Mouse (Mus musculus) limb, embryonic 14.5 days (tissue): ENCODE measurements at regions not wholly inside any gene's neighbourhood (a gene's known extent, or its start where the extent isn't known, plus 50 kb on each side); places are given as distances from the start of the nearest gene placed in this dataset.

ENCODE experiments used
- ATAC-seq: fragments of 200-750 bp; cut with Nextera tagmentation; 2 replicates; pipeline ENCODE4 v1.8.0; 2017; ENCODE audit warnings: low read depth, moderate number of reproducible peaks, moderate TSS enrichment; ENCODE audit not compliant: low FRiP score
- DNase-seq: peaks from one replicate; pipeline ENCODE4 v3.0.0-alpha.2; 2015; ENCODE audit warnings: low spot score
- H3K27ac ChIP-seq: fragments of 300-500 bp; sonication (generic); replicated peaks from 2 replicates; pipeline ENCODE4 v1.5.1; 2014; ENCODE audit warnings: low read depth, mild to moderate bottlenecking, low read length, moderate library complexity, mixed read lengths
- H3K27me3 ChIP-seq: fragments of 300-500 bp; sonication (generic); 2 replicates; pipeline ENCODE4 v1.6.1; 2014; ENCODE audit warnings: low read length, mixed read lengths; ENCODE audit not compliant: control insufficient read depth, insufficient read depth
- H3K36me3 ChIP-seq: fragments of 300-500 bp; sonication (generic); 2 replicates; pipeline ENCODE4 v1.6.1; 2014; ENCODE audit warnings: mild to moderate bottlenecking, low read length, moderate library complexity, mixed read lengths; ENCODE audit not compliant: control insufficient read depth, insufficient read depth
- H3K4me1 ChIP-seq: fragments of 300-500 bp; sonication (generic); 2 replicates; pipeline ENCODE4 v1.6.1; 2014; ENCODE audit warnings: antibody characterized with exemption, low read length, mixed read lengths; ENCODE audit not compliant: control insufficient read depth, insufficient read depth
- H3K4me2 ChIP-seq: fragments of 300-500 bp; sonication (generic); replicated peaks from 2 replicates; pipeline ENCODE4 v1.6.1; 2014; ENCODE audit warnings: low read depth, mild to moderate bottlenecking, low read length, moderate library complexity; ENCODE audit not compliant: severe bottlenecking
- H3K4me3 ChIP-seq: fragments of 300-500 bp; sonication (generic); replicated peaks from 2 replicates; pipeline ENCODE4 v1.5.1; 2014; ENCODE audit warnings: low read length
- H3K9ac ChIP-seq: fragments of 300-500 bp; sonication (generic); 2 replicates; pipeline ENCODE4 v1.6.1; 2014; ENCODE audit warnings: mild to moderate bottlenecking, low read depth, low read length, moderate library complexity; ENCODE audit not compliant: severe bottlenecking
- H3K9me3 ChIP-seq: fragments of 300-500 bp; sonication (generic); 2 replicates; pipeline ENCODE4 v1.6.1; 2016; ENCODE audit warnings: low read length; ENCODE audit not compliant: control insufficient read depth
- POLR2A ChIP-seq: fragments of 200-500 bp; IDR thresholded peaks from 2 replicates; pipeline ENCODE4 v1.8.0; 2012; ENCODE audit warnings: inconsistent platforms, mild to moderate bottlenecking, moderate library complexity, borderline replicate concordance; ENCODE audit not compliant: insufficient read depth, insufficient read length; ENCODE audit errors: extremely low read depth
- WGBS: fragments of 180-500 bp; shearing (Covaris S2); extraction: QIAGEN DNeasy Blood & Tissue Kit; methylation state at CpG from one replicate; pipeline ENCODE4 v1.1.7; 2014; 5-methylcytosine and 5-hydroxymethylcytosine counted together

GRCm38 (mm10) chr13:45333634-45334033, 55.9 kb upstream of the Mylip start:
- 77% methylated on average over 5 of the region's 5 CpGs for WGBS
- TF ChIP-seq POLR2A, result no peak
- Histone ChIP-seq H3K4me1 (0 out of 2 replicates have a peak, but pooled peaks cover 2% of the 10 kb centered on the region), H3K4me3 (no peak overlapping the region), H3K4me2 (no peak overlapping the region), H3K27me3 (no peaks in the 10 kb centered on the region), H3K36me3 (no peaks in the 10 kb centered on the region), H3K9ac (no peak overlapping the region), H3K9me3 (no peaks in the 10 kb centered on the region), H3K27ac (no peak overlapping the region)
- no peak for DNase-seq
- ATAC-seq, result no peak
